Mouse (Mus musculus) olfactory bulb, adult 2 months (tissue): ENCODE measurements around the gene Rpl10-ps3.

ENCODE experiments used
- CTCF ChIP-seq: fragments of 200-500 bp; IDR thresholded peaks from 2 replicates; pipeline ENCODE4 v1.5.1; 2012; ENCODE audit warnings: low read depth, mild to moderate bottlenecking, low read length, moderate library complexity; ENCODE audit not compliant: insufficient read depth
- POLR2A ChIP-seq: fragments of 200-500 bp; IDR thresholded peaks from 2 replicates; pipeline ENCODE4 v1.6.1; 2012; ENCODE audit warnings: mild to moderate bottlenecking, low read depth, low read length, moderate library complexity; ENCODE audit not compliant: insufficient read depth

DNA sequence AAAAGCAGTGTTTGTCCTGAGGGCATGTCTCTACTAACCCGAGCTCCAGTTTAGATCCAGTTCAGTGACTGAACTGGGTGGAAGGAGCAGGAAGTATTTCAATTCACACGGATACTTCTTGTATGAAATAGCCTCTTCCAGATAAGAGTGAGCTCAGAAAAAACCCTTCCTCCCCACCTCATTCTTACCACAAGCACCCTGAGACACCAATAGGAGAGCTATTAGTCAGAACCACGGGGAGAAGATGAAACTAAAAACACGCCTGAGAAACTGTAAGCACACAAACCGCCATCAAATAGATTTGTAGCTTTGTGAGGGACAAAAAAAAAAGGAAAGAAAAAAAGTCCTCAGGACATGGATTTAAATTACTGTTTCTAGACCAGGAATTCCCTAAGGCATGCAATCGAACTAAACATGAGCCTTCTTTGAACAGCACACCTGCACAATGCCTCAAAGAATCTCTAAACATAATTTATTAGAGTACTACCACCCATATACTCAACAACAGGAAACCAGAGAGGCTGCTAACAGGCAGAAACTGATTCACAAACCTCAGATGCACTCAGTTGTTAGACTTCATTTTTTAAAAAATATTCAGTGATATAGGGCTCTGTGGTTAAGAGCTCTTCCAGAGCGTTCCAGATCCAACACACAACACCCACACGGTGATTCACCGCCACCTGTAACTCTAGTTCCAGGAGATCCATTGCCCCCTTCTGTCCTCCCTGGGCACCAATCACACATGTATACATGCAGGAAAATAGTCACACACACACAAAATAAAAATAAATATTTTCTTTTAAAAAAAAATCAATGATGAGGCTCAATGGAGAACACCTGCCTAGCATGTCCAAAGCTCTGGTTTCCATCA is 20.2 kb downstream of the Rpl10-ps3 start:
- TF ChIP-seq POLR2A (no peak), CTCF (no peak)
